Mouse (Mus musculus): ENCODE data around the gene Tctn3.

Tctn3 gene

GRCm38 (mm10) chr19:40555136-40555535, 56.9 kb downstream of the Tctn3 start:
- DNase-seq (ENCODE audit: low spot score), result no peak

DNA sequence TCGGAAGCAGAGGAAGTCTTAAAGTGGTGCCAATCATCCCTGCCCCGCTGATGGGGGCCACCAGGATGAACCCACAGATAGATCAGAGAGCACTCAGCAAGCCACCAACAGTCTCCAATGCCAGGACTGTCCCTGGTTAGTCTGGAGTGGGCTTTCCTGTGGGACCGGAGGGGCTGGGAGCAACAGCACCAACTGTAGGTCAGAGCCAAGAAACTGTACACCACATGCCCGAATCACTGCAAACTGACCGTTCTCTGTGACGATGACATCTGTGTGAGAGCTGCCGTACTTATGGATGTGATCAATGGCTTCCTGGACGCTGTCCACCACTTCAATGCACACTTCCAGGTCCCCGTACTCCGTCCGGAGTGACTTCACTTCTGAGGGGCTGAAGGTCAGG, 57.7 kb downstream of the Tctn3 start:
- DNase-seq (ENCODE audit: low spot score), result no peak

DNA sequence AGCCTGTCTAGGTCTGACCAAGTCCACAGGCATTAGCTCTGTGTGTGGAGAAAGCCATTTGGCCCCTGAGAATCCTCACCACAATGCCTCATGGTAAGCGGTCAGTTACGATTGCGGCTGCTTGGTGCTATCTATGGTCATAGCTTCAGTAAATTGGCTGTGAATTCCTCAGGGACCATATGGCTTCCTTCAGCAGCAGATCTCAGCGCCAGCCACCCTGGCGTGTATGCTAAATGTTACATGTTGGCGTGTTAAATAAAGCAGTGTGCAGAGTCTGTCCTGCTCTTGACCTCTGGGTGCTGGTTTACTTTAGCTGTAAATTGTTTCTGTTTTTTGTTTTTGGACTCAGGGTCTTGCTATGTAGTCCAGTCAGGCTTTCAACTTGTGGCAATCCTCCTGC, 58.2 kb downstream of the Tctn3 start:
- no peak for DNase-seq (ENCODE audit: low spot score)

DNA sequence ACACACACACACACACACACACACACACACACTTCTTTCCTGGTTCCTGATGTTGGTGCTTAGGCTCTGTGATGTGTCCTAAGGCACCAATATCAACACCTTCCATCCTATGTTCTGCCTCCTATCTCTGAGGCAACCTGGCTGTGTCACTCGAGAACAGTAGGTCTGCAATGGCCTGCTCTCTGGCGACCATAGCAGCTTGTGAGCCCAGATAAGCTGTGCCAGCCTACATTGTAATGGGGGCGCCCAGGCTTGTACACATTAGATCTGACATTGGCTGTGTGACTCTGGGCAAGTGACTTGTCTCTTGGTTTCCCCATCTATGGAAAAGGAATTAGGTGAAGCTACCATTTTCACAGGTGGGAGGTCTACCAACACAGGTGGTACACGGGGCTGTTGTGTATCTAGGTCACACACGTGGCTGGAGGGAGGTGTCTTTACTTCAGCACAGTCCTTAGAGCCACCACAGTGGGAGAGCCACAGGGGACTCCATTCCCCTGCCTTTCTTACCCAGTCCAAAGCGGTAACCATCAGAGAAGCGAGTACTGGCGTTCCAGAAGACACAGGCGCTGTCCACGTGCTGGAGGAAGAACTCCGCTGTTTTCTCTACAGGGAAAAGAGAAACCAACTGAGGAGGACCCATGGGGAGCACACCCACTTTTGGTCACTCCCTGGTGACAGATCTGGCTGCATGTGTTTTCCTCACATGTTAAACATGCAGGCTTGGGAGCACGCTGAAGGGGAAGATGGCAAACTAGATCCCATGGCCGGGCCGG, 58.8 kb downstream of the Tctn3 start:
- no peak for DNase-seq (ENCODE audit: low spot score)

GRCm38 (mm10) chr19:40549516-40550135, 62.4 kb downstream of the Tctn3 start:
- no peak for DNase-seq (ENCODE audit: low spot score)

DNA sequence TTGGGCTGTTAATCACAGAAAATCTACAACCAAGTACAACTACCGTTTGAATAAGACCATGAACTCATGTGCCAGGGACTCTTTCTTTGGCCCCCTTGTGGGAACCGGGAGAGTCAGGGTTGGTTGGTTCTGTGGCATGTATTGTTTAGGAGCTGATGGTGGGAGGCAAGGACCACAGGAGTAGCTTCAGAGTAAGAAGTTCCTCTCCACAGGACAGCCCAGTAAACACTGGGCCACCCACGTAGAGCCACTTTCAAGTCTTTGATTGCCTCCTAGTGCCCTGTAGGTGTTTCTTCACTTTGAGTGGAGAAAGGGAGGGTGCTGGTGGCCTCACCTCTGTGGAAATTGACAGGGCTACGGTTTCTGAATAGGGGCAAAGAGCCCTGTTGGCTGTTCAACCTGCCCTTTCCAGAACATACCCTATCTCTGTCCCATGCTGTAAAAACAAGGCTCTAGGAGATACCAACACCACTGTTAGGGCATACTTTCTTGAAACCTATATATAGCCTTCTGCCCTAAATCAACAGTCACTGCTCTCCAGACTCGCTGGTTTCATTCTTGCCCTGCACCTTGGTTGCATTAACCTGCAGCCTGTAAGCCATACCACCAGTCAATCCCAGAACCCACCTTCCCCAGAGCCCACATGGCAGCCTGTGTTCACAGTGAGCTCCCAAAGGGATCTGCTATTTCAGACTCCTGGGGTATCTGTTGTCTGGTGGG, 63.1 kb downstream of the Tctn3 start:
- no peak for DNase-seq (ENCODE audit: low spot score)

DNA sequence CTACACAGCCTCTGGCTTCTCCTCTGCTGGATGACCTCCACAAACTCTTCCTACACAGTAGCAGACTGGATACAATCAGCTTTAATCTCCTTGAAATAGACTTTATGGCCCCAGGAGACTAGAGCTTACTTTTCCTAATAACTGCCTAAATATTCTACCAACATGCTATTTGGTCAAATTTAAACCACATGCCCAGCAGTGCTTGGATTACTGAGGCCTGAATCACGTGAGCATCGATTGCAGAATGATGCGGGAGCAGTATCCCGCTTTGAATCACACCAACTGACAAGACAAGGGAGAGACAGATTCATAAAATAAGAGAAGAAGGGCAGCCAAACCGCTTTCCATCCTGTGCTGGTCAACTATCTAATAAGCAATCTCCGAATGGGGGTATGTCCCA, 63.6 kb downstream of the Tctn3 start:
- no peak for DNase-seq (ENCODE audit: low spot score)

Measured in ovary, postnatal 36 days (tissue).